ENCODE assay signal across 11 mouse cellular contexts in genomic region chr3:27320613-27321495, GRCm38 (mm10). TPM values are rescaled to one million over a fixed set of nuclear protein-coding genes. Genes with fewer than 3 reads are reported as not detected.
A peak's percentile ranks its signal among the peaks of the same experiment; 100 is the strongest.
DNase-seq lines count a peak whose midpoint lies in the region; TF ChIP-seq lines count a peak whose summit lies in the region.
"Had no signal": no experiment of that assay in that cellular context is flagged by ENCODE, and none has a peak within 500 bp of the region (broad histone marks: within the 10 kb centered on the region; RNA-seq: fewer than 3 reads in every experiment).

No protein-coding gene starts in this region.

- peak overlapping the region; percentile 77 for H3K27ac ChIP-seq in gastrocnemius, adult 2 months
- H3K27ac ChIP-seq: hindbrain, embryonic 13.5 days; limb, embryonic 12.5 days had no signal

- H3K4me3 ChIP-seq in gastrocnemius, adult 2 months: peak overlapping the region; percentile 62
- H3K4me3 ChIP-seq: hindbrain, embryonic 13.5 days; limb, embryonic 12.5 days had no signal

- DNase-seq in gastrocnemius, adult 2 months: peak; percentile 33
- DNase-seq in gastrocnemius, postnatal 4 days (ENCODE audit: low spot score in 2 of 2): no peak
- peak; percentile 53 to 69 for DNase-seq in heart, adult 9 months (ENCODE audit: low spot score in 2 of 2)
- DNase-seq in kidney, adult 8-10 months: peak; percentile 76 to 81
- DNase-seq in lung, postnatal 14 days: peak; percentile 41
- no peak for DNase-seq in spleen, postnatal 10 days (ENCODE audit: low spot score in 2 of 2)
- no peak for DNase-seq in natural killer cell, adult 2 months (ENCODE audit: low spot score in 2 of 2)
- no peak for DNase-seq in thymus, adult 18-20 months
- DNase-seq: cerebellum, adult 8-10 months had no signal

- intact Hi-C loops in gastrocnemius, adult 2 months (cut with DNase I): loop anchor here (5.0 kb wide), 1 partner anchor 44 kb away; no protein-coding TSS in a partner anchor

- TF ChIP-seq CTCF in gastrocnemius, adult 2 months (IDR thresholded peaks at IDR 0.05): no peak

RNA-seq across cellular contexts. Expression of gene Tnfsf10, which starts 4.0 kb away (rescaled TPM):
- total RNA-seq in gastrocnemius, adult 2 months (2021): 10 to 100 TPM in 1 of 2 experiments, 1 to 10 TPM in 1; 3.7 to 15.2 TPM
- total RNA-seq in gastrocnemius, postnatal 4 days (2021): 1 to 10 TPM; 4.3 to 4.8 TPM

RNA-seq across cellular contexts. Expression of gene Ghsr, which starts 50.3 kb away (rescaled TPM):
- total RNA-seq in gastrocnemius, adult 2 months (2021): not detected
- not detected for total RNA-seq in gastrocnemius, postnatal 4 days (2021)

Comparison
In these comparisons a context has a peak if more than half of its experiments do, and no peak if none do; other contexts are left out.
1. DNase-seq: peak in gastrocnemius, adult 2 months (single experiment), heart, adult 9 months (2 of 2), kidney, adult 8-10 months (2 of 2) and lung, postnatal 14 days (single experiment); none in gastrocnemius, postnatal 4 days (0 of 2), spleen, postnatal 10 days (0 of 2), natural killer cell, adult 2 months (0 of 2) and thymus, adult 18-20 months (0 of 2).